8 mouse cellular contexts compared by ENCODE assay signal in genomic region chr7:3389444-3390412, GRCm38 (mm10). TPM values are rescaled to one million over a fixed set of nuclear protein-coding genes. Genes with fewer than 3 reads are reported as not detected.
DNase-seq lines count a peak whose midpoint lies in the region; ATAC-seq lines count a peak whose summit lies in the region.

No protein-coding gene starts in this region.

- no peaks in the 10 kb centered on the region; the same call in 1 of the 2 replicates for H3K9me3 ChIP-seq in limb, embryonic 11.5 days (ENCODE audit: control insufficient read depth, low read length)
- no peaks in the 10 kb centered on the region for H3K9me3 ChIP-seq in neural tube, embryonic 12.5 days

- no peaks in the 10 kb centered on the region for H3K36me3 ChIP-seq in limb, embryonic 11.5 days (ENCODE audit: control insufficient read depth, insufficient read depth, low read length)
- H3K36me3 ChIP-seq in neural tube, embryonic 12.5 days: peaks cover 9% of the 10 kb centered on the region; the same call in 1 of the 2 replicates

- ATAC-seq in frontal cortex, adult (ENCODE audit: low TSS enrichment): no peak
- no peak for ATAC-seq in limb, embryonic 11.5 days (ENCODE audit: insufficient number of reproducible peaks, low FRiP score, low TSS enrichment, low read depth)
- ATAC-seq in neural tube, embryonic 12.5 days (ENCODE audit: low FRiP score, low read depth): peak; percentile 62
- no peak for ATAC-seq in megakaryocyte, adult 5-6 weeks (ENCODE audit: poor library complexity, severe bottlenecking)

- 3% methylated on average over 15 of the region's 17 CpGs for WGBS in limb, embryonic 11.5 days
- 3% methylated on average over 16 of the region's 17 CpGs for WGBS in neural tube, embryonic 12.5 days

- no peak overlapping the region for H3K9ac ChIP-seq in limb, embryonic 11.5 days (ENCODE audit: low read length)
- peak overlapping the region; percentile 51; the same call in 1 of the 2 replicates for H3K9ac ChIP-seq in neural tube, embryonic 12.5 days

- H3K4me2 ChIP-seq in limb, embryonic 11.5 days (ENCODE audit: low read depth, severe bottlenecking): peak overlapping the region; percentile 65
- H3K4me2 ChIP-seq in neural tube, embryonic 12.5 days (replicated peaks): peak overlapping the region; percentile 73

- H3K4me1 ChIP-seq in limb, embryonic 11.5 days (ENCODE audit: control insufficient read depth, insufficient read depth, low read length): peaks cover 6% of the 10 kb centered on the region
- peaks cover 21% of the 10 kb centered on the region for H3K4me1 ChIP-seq in neural tube, embryonic 12.5 days

- H3K4me3 ChIP-seq in limb, embryonic 11.5 days (ENCODE audit: low read depth, low read length): peak overlapping the region; percentile 31
- peak overlapping the region; percentile 40 for H3K4me3 ChIP-seq in neural tube, embryonic 12.5 days

- no peaks in the 10 kb centered on the region for H3K27me3 ChIP-seq in limb, embryonic 11.5 days (ENCODE audit: control insufficient read depth, insufficient read depth, low read length)
- H3K27me3 ChIP-seq in neural tube, embryonic 12.5 days (replicated peaks): no peaks in the 10 kb centered on the region

- no peak overlapping the region for H3K27ac ChIP-seq in limb, embryonic 11.5 days (replicated peaks; ENCODE audit: low read depth, low read length)
- no peak overlapping the region for H3K27ac ChIP-seq in neural tube, embryonic 12.5 days

- peak; percentile 66 to 84 for DNase-seq in frontal cortex, postnatal 10 days (ENCODE audit: low spot score in 2 of 2)
- DNase-seq in cerebellum, postnatal 10 days: peak; percentile 95 to 96
- DNase-seq in frontal cortex, postnatal 36 days (ENCODE audit: low spot score in 2 of 2): peak; percentile 77 to 81
- DNase-seq in kidney, adult 11 months: peak; percentile 37
- DNase-seq in limb, embryonic 11.5 days (ENCODE audit: low spot score): peak; percentile 75

RNA-seq across cellular contexts. Expression of gene Cacng8, which starts 0.8 kb away (rescaled TPM):
- polyA plus RNA-seq in limb, embryonic 11.5 days (2014; fragmentation: Nextera tagmentation; extraction: Ambion mirVana): 6.8 and 7.0 TPM in 2 replicates
- polyA plus RNA-seq in neural tube, embryonic 12.5 days (2016; fragmentation: Nextera tagmentation; extraction: Ambion mirVana): 7.1 and 8.2 TPM in 2 replicates
- total RNA-seq in megakaryocyte, adult 5-6 weeks (2015): not detected in 2 replicates
- not detected in 2 replicates for total RNA-seq in megakaryocyte, adult 5-6 weeks (2017)

RNA-seq across cellular contexts. Expression of gene Cacng6, which starts 34.3 kb away (rescaled TPM):
- polyA plus RNA-seq in limb, embryonic 11.5 days (2014; fragmentation: Nextera tagmentation; extraction: Ambion mirVana): 0.25 and 0.52 TPM in 2 replicates
- 1.5 and 1.9 TPM in 2 replicates for polyA plus RNA-seq in neural tube, embryonic 12.5 days (2016; fragmentation: Nextera tagmentation; extraction: Ambion mirVana)
- total RNA-seq in megakaryocyte, adult 5-6 weeks (2015): not detected in 2 replicates
- total RNA-seq in megakaryocyte, adult 5-6 weeks (2017): not detected in 2 replicates

RNA-seq across cellular contexts. Expression of gene Cacng7, which starts 57.0 kb away (rescaled TPM):
- 2.0 and 2.6 TPM in 2 replicates for polyA plus RNA-seq in limb, embryonic 11.5 days (2014; fragmentation: Nextera tagmentation; extraction: Ambion mirVana)
- polyA plus RNA-seq in neural tube, embryonic 12.5 days (2016; fragmentation: Nextera tagmentation; extraction: Ambion mirVana): 2.3 and 3.8 TPM in 2 replicates
- not detected in 2 replicates for total RNA-seq in megakaryocyte, adult 5-6 weeks (2015)
- total RNA-seq in megakaryocyte, adult 5-6 weeks (2017): not detected in 2 replicates

Comparison
In these comparisons a context has a peak if more than half of its experiments do, and no peak if none do; other contexts are left out.
1. DNase-seq: peak in every context shown above with its lines; median percentile 96 in cerebellum, postnatal 10 days; 79 in frontal cortex, postnatal 36 days; 75 in frontal cortex, postnatal 10 days; 75 in limb, embryonic 11.5 days; 37 in kidney, adult 11 months.